Mouse (Mus musculus) left cerebral cortex, adult 2 months (tissue): ENCODE measurements around the gene Ctbp1. TPM values are rescaled to one million over a fixed set of nuclear protein-coding genes. Genes with fewer than 3 reads are reported as not detected.
A peak's percentile ranks its signal among the peaks of the same experiment; 100 is the strongest.

Experiments
- DNase-seq, 2 experiments: peaks; one replicate each; pipeline ENCODE4 v3.0.0; 2021 to 2022; ENCODE audit warnings: low spot score in 2 of 2, mixed read lengths in 1 of 2; ENCODE audit errors: extremely low spot score in 1 of 2
- H3K27ac ChIP-seq: fragments of 200-600 bp; 2 replicates; pipeline ENCODE4 v1.8.1; 2022
- H3K4me3 ChIP-seq: fragments of 200-600 bp; 2 replicates; pipeline ENCODE4 v1.8.1; 2022
- CTCF ChIP-seq: fragments of 200-600 bp; IDR thresholded peaks from 2 replicates; pipeline ENCODE4 v1.8.1; 2022; ENCODE audit warnings: antibody characterized with exemption, mild to moderate bottlenecking, moderate library complexity
- intact Hi-C: fragments of 180-260 bp; cut with DNase I; formaldehyde crosslinking; loops from one replicate; pipeline ENCODE4 v1.15.1; 2025
- total RNA-seq, 2 experiments: library from RNA; stranded (reverse); gene quantifications; 2 replicates each; pipeline ENCODE4 v1.2.3; 2021

The Ctbp1 gene
- total RNA-seq, 2 experiments from 2014 or later: 315 to 319 TPM

- Histone ChIP-seq H3K27ac (no peak overlapping the region), H3K4me3 (no peak overlapping the region)
- no peak for DNase-seq
- TF ChIP-seq CTCF: no peak
- intact Hi-C loops: no loop called here
Measured at GRCm38 (mm10) chr5:33239934-33240333, 34.9 kb downstream of the Ctbp1 start.

DNA sequence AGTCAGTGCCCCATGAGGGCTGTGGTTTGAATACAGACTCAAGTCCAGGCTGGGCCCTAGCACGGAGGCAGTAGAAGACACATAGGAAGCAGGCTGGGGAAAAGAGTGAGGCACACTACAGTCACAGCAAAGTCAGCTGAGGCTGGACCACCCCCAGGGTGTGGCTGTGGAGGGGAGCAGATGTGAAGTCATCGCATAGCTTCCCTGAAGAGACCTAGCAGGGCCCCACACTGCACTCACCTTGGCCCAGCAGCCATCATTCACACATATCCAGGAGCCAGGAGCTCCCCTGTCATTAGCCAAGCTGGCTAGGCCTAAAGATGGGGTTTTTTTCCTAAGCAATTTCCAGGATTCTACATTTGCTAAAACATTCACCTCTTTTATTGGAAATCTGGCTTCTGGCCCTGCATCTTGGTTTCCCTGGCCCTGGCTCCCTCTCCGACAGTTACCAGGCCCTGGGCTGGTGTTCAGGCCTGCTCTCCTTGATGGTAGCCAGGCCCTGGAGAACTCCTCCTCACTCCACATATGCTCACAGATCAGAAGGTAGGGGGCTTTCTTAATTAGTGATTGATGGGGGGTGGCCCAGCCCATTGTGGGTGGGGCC is 35.6 kb downstream of the Ctbp1 start:
- H3K27ac ChIP-seq: no peak overlapping the region
- DNase-seq: no peak
- H3K4me3 ChIP-seq: no peak overlapping the region
- no peak for TF ChIP-seq CTCF
- intact Hi-C loops: no loop called here

GRCm38 (mm10) chr5:33238256-33238645 is 36.5 kb downstream of the Ctbp1 start:
- no peak for TF ChIP-seq CTCF
- Histone ChIP-seq H3K27ac (no peak overlapping the region), H3K4me3 (no peak overlapping the region)
- intact Hi-C loops: no loop called here
- DNase-seq: no peak

DNA sequence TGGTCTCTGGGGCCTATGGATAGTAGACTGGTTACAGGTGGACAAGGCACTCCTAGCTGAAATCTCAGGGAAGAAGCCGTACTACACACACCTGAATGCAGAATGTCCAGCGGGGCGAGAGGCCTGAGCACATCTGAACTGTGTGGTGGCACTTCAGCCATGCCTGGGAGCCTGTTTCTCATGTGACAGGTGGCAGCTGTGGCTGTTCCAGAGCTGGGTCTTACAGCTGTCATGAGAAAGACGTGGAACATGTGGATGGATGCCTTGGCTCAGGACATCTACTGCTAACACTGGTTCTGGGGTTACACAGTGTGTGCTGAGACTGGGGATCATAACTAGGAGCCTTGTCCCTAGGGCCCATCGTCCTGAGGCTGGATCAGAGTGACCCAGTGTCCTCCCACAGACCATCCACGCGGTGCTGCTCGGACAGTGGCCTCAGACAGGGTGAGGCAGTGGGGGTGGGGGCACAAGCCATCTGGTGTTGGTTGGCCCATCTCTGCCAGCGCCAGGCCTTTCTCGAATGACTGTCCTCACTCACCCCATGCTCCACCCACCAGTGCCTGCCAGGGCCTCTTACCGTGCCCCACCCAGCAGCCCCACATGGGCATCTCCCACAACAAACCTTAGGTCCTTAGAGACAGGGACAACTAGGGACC is 37.1 kb downstream of the Ctbp1 start:
- Histone ChIP-seq H3K27ac (no peak overlapping the region), H3K4me3 (no peak overlapping the region)
- intact Hi-C loops: no loop called here
- no peak for TF ChIP-seq CTCF
- no peak for DNase-seq

DNA sequence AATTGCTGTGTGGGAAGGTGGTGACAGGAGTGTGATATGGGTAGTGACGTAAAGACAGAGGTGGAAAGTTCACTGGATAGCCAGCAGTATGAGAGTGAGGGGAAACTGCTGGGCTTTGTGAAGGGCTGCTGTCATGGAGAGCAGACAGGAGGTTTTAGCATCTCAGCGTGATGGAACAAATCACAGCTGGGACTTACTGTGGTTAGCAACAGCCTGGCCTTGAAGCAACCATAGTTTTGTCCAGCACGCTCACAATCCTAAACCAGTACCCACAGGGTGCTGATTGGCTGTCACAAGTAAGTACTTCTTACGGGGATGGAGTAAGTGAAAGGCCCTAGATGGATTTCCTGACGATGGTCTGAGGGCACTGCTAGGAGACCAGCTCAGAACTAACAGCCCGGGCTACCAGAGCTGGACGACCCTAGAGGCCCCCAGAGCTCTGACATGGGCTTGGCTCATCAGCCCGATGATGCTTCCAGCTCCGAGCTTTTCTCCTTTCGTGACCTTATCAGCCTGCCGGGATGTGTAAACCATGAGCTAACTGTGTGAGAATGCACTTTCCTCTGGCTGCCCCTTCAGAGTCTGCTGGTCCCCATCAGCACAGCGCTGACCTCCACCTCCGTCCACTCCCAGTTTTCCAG is 40.3 kb downstream of the Ctbp1 start:
- intact Hi-C loops: no loop called here
- no peak for TF ChIP-seq CTCF
- Histone ChIP-seq H3K4me3 (no peak overlapping the region), H3K27ac (no peak overlapping the region)
- no peak for DNase-seq

- no peak for TF ChIP-seq CTCF
- Histone ChIP-seq H3K4me3 (no peak overlapping the region), H3K27ac (no peak overlapping the region)
- no peak for DNase-seq
- intact Hi-C loops: no loop called here
Measured at GRCm38 (mm10) chr5:33232791-33233190, 42.0 kb downstream of the Ctbp1 start.

- intact Hi-C loops: no loop called here
- no peak overlapping the region for H3K4me3 ChIP-seq
- no peak for DNase-seq
Measured at GRCm38 (mm10) chr5:33230285-33230684, 44.5 kb downstream of the Ctbp1 start.

DNA sequence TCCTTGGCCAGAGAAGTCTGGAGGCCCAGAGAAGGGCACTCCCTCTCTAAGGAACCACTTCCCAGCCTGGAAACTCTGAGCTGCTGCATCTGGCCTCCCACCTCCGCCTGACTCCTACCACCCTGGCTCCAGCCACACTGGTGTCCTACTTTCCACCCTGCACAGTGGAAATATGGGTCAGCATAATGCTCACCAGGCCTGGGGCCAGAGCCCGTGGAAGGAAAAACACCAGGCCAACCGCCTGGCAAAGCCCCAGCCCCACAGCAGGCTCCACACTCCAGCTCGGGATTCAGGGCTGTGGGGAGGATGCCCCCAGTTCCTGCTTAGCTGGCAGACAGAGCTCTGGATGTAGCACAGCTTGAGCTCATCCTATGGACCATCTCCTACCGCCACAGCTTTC is 46.4 kb downstream of the Ctbp1 start:
- Histone ChIP-seq H3K27ac (peak overlapping the region; percentile 44; the same call in 1 of the 2 replicates), H3K4me3 (no peak overlapping the region)
- intact Hi-C loops: no loop called here
- DNase-seq: peak; percentile 60 to 71
- TF ChIP-seq CTCF: no peak

More at GRCm38 (mm10) chr5:33230285-33230684, 44.5 kb downstream of the Ctbp1 start:
- no peak overlapping the region for H3K27ac ChIP-seq
- no peak for TF ChIP-seq CTCF

GRCm38 (mm10) chr5:33225673-33226072 is 49.1 kb downstream of the Ctbp1 start:
- intact Hi-C loops: no loop called here
- Histone ChIP-seq H3K27ac (no peak overlapping the region), H3K4me3 (no peak overlapping the region)
- TF ChIP-seq CTCF: no peak
- DNase-seq: no peak

DNA sequence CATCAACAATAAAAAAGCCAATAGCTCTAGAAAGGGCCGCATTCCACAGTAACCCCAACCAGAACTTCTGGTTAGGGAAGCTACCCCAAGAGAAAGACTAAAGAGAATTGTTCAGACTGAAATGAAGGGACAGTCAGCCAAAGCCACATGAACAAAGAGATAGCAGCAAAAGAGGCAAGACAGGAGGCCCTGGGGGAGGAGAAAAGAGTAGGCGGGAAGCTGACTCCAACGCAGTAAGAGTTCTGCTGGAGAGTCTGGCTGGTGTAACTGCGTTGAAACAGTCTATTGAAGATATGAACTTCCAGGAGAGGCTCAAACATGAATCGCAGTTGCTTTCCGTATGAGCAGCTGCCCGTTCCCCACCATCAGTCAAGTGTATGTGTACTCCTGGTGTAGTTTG is 50.3 kb downstream of the Ctbp1 start:
- intact Hi-C loops: no loop called here
- no peak overlapping the region for H3K27ac ChIP-seq
- TF ChIP-seq CTCF: no peak
- H3K4me3 ChIP-seq: no peak overlapping the region
- DNase-seq: no peak

- no peak for TF ChIP-seq CTCF
- Histone ChIP-seq H3K4me3 (no peak overlapping the region), H3K27ac (no peak overlapping the region)
- DNase-seq: no peak
- intact Hi-C loops: no loop called here
Measured at GRCm38 (mm10) chr5:33222841-33223744, 51.7 kb downstream of the Ctbp1 start.

DNA sequence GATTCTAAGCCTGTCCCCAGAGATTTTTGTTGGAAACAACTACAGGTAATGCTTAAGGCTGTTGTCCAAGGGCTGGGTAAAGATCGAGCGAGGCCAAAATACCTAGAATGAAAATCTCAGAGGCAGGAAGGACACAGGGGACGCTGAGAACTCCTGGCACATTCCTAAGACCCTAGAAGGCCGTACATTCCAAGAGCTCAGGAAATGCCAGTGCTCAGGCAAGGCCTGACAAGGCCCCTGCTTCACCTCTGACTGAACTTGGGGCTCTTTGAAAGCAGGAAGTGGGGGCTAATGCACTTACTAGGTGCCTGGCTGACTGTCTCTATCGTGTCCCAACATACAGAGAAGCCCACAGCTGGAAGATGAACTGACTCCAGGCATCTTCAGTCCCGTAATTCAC is 52.4 kb downstream of the Ctbp1 start:
- no peak for DNase-seq
- H3K27ac ChIP-seq: no peak overlapping the region
- intact Hi-C loops: no loop called here
- TF ChIP-seq CTCF: no peak
- no peak overlapping the region for H3K4me3 ChIP-seq
